Mouse (Mus musculus) retina, postnatal 1 day (tissue): ENCODE results near the gene Bpifc.

Experiments
- DNase-seq: peaks from one replicate; pipeline ENCODE4 v3.0.0-alpha.2; 2012

The Bpifc gene

DNA sequence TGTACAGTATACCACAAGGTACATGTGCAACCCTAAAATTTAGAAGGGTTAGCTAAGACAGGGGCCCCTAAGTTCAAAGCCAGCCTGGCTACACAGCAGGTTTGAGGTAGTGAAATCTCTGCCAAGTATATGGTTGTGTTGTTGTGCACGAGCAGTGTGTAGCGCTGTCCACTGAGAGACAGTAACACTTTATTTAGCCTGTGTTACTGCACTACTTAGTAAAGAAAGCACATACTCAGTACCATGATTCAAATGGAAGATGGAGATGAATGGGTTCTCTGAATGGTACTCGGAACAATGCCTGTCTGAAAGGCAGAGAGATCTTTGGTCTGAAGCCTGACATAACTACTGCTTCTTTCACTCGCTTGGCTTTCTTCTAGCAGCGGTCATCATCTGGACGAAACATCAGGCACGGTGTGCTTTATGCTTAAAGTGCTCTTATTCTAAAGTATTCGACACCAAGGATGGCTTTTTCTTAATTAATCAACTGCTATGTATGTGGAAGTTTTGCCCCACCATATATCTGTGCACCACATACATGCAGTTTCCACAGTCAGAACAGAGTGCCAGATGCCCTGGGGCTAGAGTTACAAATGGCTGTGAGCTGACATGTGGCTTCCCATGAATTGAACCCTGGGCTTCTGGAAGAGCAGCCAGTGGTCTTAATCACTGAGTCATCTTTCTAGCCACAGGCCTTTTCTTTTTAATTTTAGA is 63.1 kb downstream of the Bpifc start:
- no peak for DNase-seq

DNA sequence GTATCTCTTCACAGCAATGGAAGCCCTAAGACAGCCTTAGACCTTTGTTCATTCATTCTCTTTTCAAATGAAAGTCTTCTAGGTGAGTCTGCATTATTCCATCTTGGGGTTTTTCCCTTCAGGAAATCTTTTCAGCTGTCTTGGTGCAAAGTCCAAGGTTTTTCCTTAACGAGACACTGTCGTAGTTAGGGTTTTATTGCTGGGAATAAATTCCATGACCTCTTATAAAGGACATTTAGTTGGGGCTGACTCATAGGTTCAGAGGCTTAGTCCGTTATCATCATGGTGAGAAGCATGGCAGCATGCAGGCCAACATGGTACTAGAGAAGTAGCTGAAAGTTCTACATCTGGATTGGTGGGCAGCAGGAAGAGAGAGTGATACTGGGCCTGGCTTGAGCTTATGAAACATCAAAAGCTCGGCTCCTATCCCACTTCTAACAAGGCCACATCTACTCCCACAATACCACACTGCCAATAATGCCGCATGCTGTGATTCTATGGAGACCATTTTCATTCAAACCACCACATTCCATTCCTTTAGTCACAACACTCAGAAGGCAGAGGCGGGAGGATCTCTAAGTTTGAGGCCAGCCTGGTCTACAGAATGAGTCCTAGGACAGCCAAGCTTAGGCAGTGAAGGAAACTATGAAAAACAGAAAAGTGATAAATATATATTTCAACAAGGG is 75.3 kb downstream of the Bpifc start:
- no peak for DNase-seq

DNA sequence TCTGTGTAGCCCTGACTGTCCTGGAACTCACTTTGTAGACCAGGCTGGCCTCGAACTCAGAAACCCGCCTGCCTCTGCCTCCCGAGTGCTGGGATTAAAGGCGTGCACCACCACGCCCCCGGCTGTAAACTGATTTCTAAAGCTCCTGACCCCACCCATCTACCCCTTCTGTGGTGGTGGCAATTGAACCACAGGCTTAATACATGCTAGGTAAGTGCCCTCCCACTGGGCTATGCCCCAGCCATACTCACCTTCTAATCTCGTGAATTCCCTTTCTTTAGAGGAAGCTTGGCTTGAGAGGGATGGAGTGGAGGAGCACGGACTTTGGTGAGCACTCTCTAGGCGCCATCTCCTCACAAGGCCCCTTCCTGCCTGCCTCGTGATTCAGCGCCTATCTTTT is 81.7 kb downstream of the Bpifc start:
- no peak for DNase-seq

DNA sequence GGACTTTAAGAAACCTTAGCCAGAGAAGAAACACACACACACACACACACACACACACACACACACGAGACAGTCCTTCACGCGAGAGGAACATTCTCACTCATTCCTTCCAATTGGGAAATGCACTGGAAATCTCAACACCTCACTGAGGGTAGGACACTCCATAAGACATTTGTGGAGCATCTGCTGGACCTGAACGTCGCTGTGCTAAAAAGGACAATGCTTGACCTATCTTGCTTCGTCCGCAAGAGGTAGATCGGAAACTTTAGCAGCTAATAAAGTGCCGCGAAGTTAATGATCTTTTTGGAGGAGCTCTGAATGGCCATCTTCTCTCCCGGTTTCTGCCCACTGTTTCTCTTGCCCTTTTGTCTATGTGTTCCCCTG is 82.5 kb downstream of the Bpifc start:
- DNase-seq: peak; percentile 34

DNA sequence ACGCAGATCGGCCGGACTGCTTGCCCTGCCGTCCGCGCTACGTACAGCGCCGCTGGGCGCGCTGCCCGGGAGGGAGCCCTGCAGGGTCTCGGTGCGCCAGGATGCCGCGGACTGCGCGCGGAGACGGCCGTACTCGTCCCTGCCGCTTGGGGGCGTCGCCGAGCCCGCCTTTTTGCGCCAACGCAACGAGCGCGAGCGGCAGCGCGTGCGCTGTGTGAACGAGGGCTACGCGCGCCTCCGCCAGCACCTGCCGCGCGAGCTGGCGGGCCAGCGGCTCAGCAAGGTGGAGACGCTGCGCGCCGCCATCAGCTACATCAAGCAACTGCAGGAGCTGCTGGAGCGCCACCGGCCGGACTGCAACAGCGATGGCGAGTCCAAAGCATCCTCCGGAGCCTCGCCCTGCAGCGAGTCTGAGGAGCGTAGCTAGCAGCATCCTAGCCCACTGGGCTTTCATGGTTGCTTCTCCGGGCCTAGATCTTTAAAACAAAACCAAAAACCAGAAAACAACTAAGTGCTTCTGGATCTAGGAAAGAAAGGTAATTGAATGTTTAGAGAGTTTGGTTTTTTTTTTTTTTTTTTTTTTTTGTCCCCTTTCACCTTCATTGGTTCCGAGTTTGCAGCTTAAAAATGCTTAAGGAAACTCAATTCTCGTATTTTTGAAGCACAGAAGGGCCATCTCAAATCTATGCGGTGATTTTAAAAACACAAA is 83.0 kb downstream of the Bpifc start:
- peak; percentile 87 for DNase-seq

DNA sequence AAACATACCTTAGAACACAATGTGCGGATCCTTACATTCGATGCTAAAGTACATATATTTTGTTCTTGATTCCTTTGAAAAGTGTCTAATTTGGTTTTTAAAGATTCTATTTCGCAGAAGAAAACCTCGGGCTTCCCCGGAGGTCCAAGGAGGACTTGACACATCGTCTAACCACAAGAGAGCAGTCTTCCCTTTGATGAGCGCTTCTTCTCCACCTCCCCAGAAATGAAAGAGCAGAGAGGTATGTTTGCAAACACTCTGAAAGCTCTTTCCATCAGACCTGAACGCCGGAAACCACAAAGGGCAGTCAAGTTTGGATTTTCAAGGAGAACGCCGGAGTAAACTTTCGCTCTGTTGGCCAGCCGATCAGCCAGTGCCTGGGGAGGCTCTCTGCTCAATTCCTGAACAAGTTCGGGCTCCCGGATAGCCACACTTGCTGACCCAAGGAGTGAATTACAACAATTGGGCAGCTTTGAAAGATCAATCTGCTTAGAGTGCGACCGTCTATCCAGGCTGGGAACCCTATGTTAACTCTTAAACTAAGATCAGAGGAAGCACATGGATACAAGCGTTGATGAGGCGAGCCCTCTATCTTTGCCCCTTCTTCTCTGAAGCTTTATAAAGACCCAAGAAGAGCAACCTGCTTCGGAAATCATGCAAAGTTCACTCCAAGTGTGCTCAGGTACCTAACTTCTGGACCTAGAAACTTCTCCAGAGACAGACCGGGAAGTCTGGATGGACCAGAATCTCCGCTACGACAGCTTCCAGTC is 83.8 kb downstream of the Bpifc start, which contains the start of gene Ascl4:
TSS of gene Ascl4 (plus strand) at position 6 of the 770 bp plus-strand sequence.
- DNase-seq: no peak

DNA sequence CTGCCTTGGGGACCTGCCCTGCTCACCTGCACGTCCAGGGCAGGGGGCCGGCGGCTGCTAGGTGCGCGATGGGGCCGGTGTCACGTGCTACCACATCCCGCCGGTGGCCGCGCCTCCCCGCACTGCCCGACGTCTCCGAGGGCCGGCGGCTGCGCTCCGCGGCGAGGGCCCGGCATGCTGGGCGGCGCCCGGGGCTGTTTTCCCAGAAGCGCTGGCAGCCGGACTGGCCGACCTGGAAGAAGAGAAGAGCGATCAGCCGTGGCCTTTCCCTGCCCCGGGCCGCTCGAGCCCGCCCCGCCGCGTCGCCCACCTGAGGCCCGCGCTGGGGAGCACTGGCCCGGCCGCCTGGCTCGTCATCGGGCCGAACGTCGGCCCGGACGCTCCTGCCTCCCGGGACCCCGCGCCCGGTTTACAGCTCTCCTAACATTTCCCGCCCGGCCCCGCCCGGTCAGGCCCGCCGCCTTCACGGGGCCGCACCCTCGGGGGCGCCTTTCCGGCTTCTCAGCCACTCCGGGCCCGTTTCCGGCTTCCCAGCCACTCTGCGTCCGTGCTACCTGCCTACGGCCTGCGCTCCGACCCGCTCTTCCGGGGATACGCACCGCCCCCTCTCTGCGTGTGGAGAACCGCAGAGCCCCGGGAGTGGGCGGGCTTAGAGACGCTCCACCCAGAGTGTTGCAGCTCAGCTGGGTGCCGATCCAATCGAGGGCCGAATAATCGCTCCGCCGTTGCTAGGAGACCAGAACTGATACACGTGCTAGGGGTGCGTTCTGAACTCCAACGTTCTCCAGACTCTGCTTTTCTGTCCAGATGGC is 95.0 kb downstream of the Bpifc start, which contains the start of gene Prdm4:
TSS of gene Prdm4 (minus strand) at position 645 of the 812 bp plus-strand sequence.
- peak; percentile 99 for DNase-seq
